Mouse (Mus musculus) myocyte (in vitro differentiated cells): ENCODE measurements around the gene Pdia3.

ENCODE experiments used
- E2F4 ChIP-seq: IDR thresholded peaks from one replicate; pipeline ENCODE4 v1.6.1; 2011; ENCODE audit warnings: mild to moderate bottlenecking, control low read depth, moderate library complexity; ENCODE audit not compliant: insufficient read depth
- POLR2A ChIP-seq: IDR thresholded peaks from one replicate; pipeline ENCODE4 v1.6.1; 2011; ENCODE audit warnings: low read depth, mild to moderate bottlenecking, control low read depth, moderate library complexity; ENCODE audit not compliant: insufficient read length
- SRF ChIP-seq: IDR thresholded peaks from one replicate; pipeline ENCODE4 v1.6.1; 2011; ENCODE audit warnings: low read depth; ENCODE audit not compliant: control insufficient read depth, insufficient read length
- TCF12 ChIP-seq: IDR thresholded peaks from one replicate; pipeline ENCODE4 v1.6.1; 2011; ENCODE audit warnings: mild to moderate bottlenecking, control low read depth; ENCODE audit not compliant: poor library complexity, insufficient read depth, severe bottlenecking

- no peak for TF ChIP-seq E2F4
- no peak for TF ChIP-seq POLR2A
- TF ChIP-seq SRF = no peak
- TF ChIP-seq TCF12 = no peak
These were observed 660 bp upstream of the Pdia3 start for GRCm38 (mm10) chr2:121412843-121413386.
